Mouse (Mus musculus) layer of hippocampus, postnatal 14 days (tissue): Measurements from ENCODE around the gene Fam102a. TPM values are rescaled to one million over a fixed set of nuclear protein-coding genes. Genes with fewer than 3 reads are reported as not detected.

ENCODE experiments used
- DNase-seq, 2 experiments: peaks; one replicate each; pipeline ENCODE4 v3.0.0; 2021 to 2022; ENCODE audit warnings: low spot score in 2 of 2, mixed read lengths in 1 of 2
- total RNA-seq, 2 experiments: library from RNA; stranded (reverse); gene quantifications; 2 replicates each; pipeline ENCODE4 v1.2.3; 2021

The Fam102a gene
- total RNA-seq, 2 experiments from 2014 or later = 50.2 to 52.9 TPM

- no peak for DNase-seq
Measured at GRCm38 (mm10) chr2:32576532-32576931, 41.4 kb downstream of the Fam102a start.

DNA sequence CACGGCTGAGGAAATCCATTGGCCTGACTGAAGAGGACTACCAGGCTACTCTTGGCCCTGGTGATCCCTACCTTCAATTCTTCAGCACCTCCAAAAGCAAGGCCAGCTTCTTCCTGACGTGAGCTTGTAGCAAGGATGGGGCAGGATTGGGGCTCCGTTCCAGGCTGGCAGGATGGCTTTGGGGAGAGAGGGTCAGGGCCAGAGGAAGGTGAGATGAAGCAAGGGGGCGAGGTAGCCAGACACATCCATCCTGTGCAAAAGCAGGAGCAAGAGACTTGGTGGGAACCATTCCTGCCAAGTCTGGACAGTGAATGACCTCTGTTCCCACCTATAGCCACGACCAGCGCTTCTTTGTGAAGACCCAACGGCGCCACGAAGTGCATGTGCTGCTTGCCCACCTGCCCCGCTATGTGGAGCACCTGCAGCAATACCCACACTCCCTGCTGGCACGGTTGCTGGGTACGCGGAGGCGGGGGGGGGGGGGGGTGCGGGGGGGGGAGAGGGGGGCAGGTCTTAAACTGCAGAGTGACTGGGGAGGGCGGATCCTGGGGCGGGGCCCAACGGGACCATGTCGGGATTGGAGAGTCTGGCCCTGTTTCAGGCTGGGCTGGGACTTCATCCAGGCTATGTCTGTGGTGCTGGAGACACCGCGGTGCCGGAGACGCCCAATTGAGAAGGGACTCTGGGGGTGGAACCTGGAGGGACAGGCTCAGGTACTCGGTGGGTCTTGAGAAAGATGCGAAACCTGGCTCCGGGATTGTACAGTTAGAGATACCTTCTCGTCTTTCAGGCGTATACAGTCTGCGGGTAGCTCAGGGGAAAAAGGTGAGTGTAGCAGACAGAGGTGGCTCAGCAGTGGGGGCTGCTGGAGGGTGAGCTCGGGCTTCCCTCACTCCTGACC lies 43.3 kb downstream of the Fam102a start:
- DNase-seq = no peak

DNA sequence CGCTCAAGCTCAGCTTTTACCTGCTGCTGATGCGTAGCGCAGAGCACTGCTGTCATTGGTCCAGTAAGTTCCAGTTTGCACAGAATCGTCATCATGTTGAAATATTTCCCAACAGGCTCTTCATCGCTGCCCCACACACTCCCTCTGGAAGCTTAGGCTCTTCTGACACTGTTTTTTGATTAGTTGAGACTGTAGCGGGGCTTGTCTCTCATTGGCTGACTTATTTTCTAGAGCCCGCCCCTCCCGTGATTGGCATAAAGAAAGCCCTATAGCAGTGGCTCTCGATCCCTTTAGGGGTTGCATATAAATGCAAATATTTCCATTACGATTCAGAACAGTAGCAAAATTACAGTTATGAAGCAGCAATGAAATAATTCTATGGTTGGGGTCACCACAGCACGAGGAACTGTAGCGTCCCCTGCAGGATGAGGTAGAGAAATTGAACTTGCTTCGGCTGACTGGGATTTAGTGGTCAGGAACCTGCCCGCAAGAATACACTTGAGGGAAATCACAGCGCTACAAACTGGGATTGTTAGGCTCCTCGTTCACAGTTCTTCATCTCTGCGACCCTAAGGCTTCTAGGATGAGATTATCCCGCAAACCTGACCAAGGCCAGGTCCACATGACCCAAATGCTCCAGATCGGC lies 46.4 kb downstream of the Fam102a start:
- DNase-seq = peak; percentile 72 to 76

GRCm38 (mm10) chr2:32582830-32583799 lies 48.0 kb downstream of the Fam102a start:
- DNase-seq = peak; percentile 83 to 90

- no peak for DNase-seq
Measured at GRCm38 (mm10) chr2:32585149-32585714, 50.1 kb downstream of the Fam102a start.

GRCm38 (mm10) chr2:32586871-32587351 lies 51.8 kb downstream of the Fam102a start, which contains the start of gene St6galnac4:
TSS of gene St6galnac4 (plus strand) at chr2:32587095.
- peak; percentile 82 to 89 for DNase-seq

- DNase-seq = no peak
Measured at GRCm38 (mm10) chr2:32587731-32588321, 52.7 kb downstream of the Fam102a start.

- DNase-seq = no peak
Measured at GRCm38 (mm10) chr2:32589213-32589795, 54.2 kb downstream of the Fam102a start.

DNA sequence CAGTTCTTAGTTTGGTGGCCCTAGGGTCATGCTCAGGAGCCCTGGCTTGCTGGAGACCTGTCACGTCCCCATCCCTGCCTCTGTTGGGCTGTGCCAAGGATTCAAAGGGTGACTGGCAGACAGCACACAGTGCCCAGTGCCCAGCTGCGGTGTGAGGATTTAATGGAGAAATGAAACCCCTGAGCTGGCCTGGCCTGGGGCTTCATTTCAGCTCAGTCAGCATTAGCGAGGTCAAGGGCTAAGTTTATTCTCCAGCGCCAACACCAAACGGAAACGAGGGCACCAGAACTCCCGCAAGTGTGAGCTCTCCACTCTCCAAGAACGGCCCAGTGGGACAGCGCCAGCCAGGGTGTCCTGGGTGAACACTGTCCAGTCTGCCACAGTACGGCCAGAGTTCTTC lies 55.1 kb downstream of the Fam102a start:
- DNase-seq = no peak

DNA sequence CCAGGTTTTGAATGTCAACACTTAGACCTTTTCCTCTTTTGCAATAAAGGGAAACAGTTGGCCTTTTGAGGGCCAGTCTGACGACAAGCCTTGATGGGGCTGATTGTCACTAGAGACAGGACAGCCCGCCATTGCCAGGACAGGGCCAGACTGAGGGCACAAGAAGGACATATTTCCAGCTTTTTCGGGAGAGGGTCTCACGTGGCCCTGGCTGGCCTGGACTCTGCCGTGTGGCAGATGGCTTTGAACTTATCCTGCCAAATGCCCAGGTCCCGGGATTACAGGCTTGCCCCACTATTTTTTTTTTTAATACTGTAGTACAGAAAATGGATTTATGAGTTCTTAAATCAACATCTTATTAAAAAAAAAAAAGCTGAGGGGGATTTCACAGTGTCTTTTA lies 56.1 kb downstream of the Fam102a start:
- no peak for DNase-seq

DNA sequence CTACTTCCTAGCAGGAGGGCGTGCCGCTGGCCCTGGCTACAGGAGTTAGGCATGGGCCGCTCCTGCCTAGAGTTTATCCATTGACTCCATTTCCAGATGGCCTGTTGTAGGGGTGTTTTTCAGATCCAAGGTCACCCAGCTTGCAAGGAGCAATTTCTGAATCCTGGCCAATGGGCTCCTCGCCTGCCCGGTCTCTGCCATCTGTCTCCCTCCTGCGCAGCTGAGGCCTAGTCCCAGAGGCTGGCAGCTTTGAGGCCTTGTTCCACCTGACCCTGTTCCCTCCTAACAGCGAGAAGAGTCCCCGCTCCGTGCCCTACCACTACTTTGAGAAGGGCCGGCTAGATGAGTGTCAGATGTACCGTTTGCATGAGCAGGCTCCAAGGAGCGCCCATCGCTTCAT lies 61.6 kb downstream of the Fam102a start:
- no peak for DNase-seq

DNA sequence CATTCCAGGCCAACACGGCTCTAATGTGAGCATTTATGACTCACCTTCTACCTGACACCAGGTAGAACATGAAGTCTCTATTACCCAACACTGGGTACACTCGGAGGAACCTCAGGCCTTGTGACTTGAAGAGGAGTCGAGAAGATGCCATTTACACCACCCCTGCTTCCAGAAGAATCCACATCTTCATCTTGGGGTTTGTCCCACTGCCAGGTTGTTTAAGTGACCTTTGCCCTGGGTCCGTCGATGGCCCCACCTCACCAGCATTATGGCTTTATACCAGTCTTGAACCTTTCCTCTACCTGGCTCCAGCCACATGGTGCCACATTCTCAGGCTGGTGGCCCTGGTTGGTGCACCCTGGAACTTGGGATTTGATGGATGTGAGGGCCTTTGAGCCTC lies 62.1 kb downstream of the Fam102a start:
- no peak for DNase-seq

DNA sequence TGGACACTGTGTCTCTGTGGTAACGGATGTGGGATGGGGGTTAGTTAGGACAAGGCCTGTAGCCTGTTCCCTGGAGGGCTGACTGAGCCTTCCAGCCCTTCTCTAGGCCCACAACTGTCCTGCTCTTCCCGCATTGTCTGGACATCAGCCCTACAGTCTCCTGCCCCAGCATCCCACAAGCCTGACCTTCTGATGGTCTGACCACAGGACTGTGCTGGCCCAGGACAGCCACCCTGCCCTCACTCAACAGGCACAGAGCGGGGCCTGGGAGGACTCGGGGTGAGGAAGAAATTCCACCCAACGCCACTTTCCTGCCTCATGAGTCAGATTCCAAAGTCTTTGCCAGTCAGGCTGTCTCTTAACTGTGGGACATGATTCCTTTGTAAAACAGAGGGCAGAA lies 62.6 kb downstream of the Fam102a start:
- DNase-seq = no peak

- DNase-seq = no peak
Measured at GRCm38 (mm10) chr2:32598506-32598905, 63.4 kb downstream of the Fam102a start.

DNA sequence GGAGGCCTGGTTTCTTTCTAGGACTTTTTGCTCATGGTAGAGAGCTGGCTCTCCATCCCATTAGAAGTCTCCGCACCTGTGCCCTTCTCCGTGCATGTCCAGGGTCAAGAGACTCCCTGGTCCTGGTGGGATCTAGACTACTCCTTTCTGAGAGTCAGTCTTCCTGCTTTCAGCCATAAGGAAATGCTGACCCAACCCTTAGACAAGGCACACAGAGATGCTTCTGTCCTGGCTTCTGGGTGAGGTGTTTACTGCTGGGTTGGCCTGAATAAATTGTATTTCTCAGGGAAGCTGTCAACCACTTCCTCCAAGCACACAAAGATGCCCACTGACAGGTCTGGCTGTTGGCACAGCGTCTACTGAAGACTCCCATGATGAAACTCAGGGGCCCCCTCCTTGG lies 64.3 kb downstream of the Fam102a start, which contains the start of gene St6galnac6:
Gene St6galnac6, plus strand, starts transcription at position 301 of the 400 bp plus-strand sequence.
- no peak for DNase-seq

- DNase-seq = no peak
Measured at GRCm38 (mm10) chr2:32601417-32602065, 66.4 kb downstream of the Fam102a start.

- DNase-seq = peak; percentile 88 to 94
Measured at GRCm38 (mm10) chr2:32602600-32603054, 67.5 kb downstream of the Fam102a start.

- no peak for DNase-seq
Measured at GRCm38 (mm10) chr2:32604631-32605030, 69.5 kb downstream of the Fam102a start.
